Mouse (Mus musculus) liver, adult 2 months (tissue): ENCODE measurements at regions not wholly inside any gene's neighbourhood (a gene's known extent, or its start where the extent isn't known, plus 50 kb on each side); places are given as distances from the start of the nearest gene placed in this dataset.

Experiments used
- CTCF ChIP-seq: fragments of 200-500 bp; IDR thresholded peaks from 2 replicates; pipeline ENCODE4 v1.5.1; 2011; ENCODE audit warnings: low read depth, low read length, control low read depth
- POLR2A ChIP-seq: fragments of 200-500 bp; IDR thresholded peaks from 2 replicates; pipeline ENCODE4 v1.6.1; 2011; ENCODE audit warnings: low read length, control low read depth; ENCODE audit not compliant: insufficient read depth; ENCODE audit errors: extremely low read depth

DNA sequence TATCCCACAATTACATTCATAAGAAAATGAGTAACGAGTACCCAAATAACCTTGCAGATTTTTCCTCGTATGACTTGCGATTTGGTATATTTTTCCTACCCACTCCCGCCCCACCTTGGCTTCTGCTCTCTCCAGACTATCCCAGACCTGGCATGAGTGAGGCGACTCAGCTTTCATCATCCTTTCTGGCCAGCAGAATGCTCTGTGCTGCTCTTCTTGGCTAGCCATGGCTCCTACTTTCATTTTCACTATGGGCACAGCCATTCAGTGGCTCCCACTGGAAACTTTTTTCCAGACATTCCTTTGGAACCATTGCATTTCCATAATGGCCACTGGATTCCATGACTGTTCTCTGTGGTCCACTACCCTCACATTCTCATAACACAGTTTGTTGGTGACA is 449.1 kb upstream of the Gm11114 start:
- TF ChIP-seq CTCF (no peak), POLR2A (no peak)
